Mouse (Mus musculus) hindbrain, embryonic 15.5 days (tissue): ENCODE measurements around the gene Zfp867. TPM values are rescaled to one million over a fixed set of nuclear protein-coding genes. Genes with fewer than 3 reads are reported as not detected.

Experiments
- ATAC-seq: fragments of 200-750 bp; cut with Nextera tagmentation; 2 replicates; pipeline ENCODE4 v1.8.0; 2017; ENCODE audit warnings: low read depth, moderate number of reproducible peaks, moderate TSS enrichment; ENCODE audit not compliant: low FRiP score
- H3K27ac ChIP-seq: fragments of 300-500 bp; sonication (generic); replicated peaks from 2 replicates; pipeline ENCODE4 v1.5.1; 2015; ENCODE audit warnings: mild to moderate bottlenecking, inconsistent platforms
- H3K27me3 ChIP-seq: fragments of 300-500 bp; sonication (generic); 2 replicates; pipeline ENCODE4 v1.6.1; 2015; ENCODE audit warnings: control low read depth, inconsistent platforms
- H3K36me3 ChIP-seq: fragments of 300-500 bp; sonication (generic); 2 replicates; pipeline ENCODE4 v1.6.1; 2015; ENCODE audit warnings: control low read depth, inconsistent platforms
- H3K4me1 ChIP-seq: fragments of 300-500 bp; sonication (generic); replicated peaks from 2 replicates; pipeline ENCODE4 v1.6.1; 2015; ENCODE audit warnings: control low read depth, inconsistent platforms
- H3K4me2 ChIP-seq: fragments of 300-500 bp; sonication (generic); 2 replicates; pipeline ENCODE4 v1.6.1; 2015; ENCODE audit warnings: moderate library complexity, mild to moderate bottlenecking, inconsistent platforms
- H3K4me3 ChIP-seq: fragments of 300-500 bp; sonication (generic); 2 replicates; pipeline ENCODE4 v1.5.1; 2015; ENCODE audit warnings: mild to moderate bottlenecking, inconsistent platforms
- H3K9ac ChIP-seq: fragments of 300-500 bp; sonication (generic); 2 replicates; pipeline ENCODE4 v1.6.1; 2015; ENCODE audit warnings: inconsistent platforms
- H3K9me3 ChIP-seq: fragments of 300-500 bp; sonication (generic); 2 replicates; pipeline ENCODE4 v1.6.1; 2016; ENCODE audit warnings: control low read depth, inconsistent platforms
- WGBS: fragments of 180-500 bp; shearing (Covaris S2); methylation state at CpG from one replicate; pipeline ENCODE4 v1.1.7; 2015; 5-methylcytosine and 5-hydroxymethylcytosine counted together
- polyA plus RNA-seq: library from polyadenylated mRNA; unstranded; fragments of >200 nt; fragmentation: Nextera tagmentation; extraction: Ambion mirVana; gene quantifications from 2 replicates; pipeline ENCODE4 v1.2.1, GENCODE M21; 2015

The Zfp867 gene
- polyA plus RNA-seq, 1 experiment from 2014 or later: 12.6 TPM

DNA sequence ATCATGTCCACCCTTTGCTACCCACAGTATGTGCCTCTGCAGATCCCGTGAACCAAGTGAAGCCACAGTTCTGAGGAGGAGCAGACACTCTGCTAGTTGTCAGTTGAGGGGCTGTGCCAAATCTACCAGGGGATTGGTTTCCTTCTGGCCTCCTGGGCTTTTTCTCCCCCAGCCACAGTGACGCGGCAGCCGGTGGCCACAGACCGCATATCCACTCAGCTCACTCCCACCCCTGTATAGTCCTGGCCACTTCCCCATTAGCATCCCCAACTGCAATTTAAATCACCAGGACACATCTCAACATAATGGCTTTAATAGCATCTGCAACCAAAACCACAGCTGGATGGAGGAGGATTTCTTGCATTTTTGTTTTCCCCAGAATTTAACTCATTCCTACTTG lies 53.6 kb downstream of the Zfp867 start:
- Histone ChIP-seq H3K9ac (no peak overlapping the region), H3K4me2 (no peak overlapping the region), H3K36me3 (peaks cover 53% of the 10 kb centered on the region), H3K27me3 (no peaks in the 10 kb centered on the region), H3K4me3 (no peak overlapping the region), H3K4me1 (no peaks in the 10 kb centered on the region; the same call in 1 of the 2 replicates), H3K27ac (no peak overlapping the region), H3K9me3 (no peaks in the 10 kb centered on the region)
- 93% methylated on average over 5 of the region's 5 CpGs for WGBS
- no peak for ATAC-seq

DNA sequence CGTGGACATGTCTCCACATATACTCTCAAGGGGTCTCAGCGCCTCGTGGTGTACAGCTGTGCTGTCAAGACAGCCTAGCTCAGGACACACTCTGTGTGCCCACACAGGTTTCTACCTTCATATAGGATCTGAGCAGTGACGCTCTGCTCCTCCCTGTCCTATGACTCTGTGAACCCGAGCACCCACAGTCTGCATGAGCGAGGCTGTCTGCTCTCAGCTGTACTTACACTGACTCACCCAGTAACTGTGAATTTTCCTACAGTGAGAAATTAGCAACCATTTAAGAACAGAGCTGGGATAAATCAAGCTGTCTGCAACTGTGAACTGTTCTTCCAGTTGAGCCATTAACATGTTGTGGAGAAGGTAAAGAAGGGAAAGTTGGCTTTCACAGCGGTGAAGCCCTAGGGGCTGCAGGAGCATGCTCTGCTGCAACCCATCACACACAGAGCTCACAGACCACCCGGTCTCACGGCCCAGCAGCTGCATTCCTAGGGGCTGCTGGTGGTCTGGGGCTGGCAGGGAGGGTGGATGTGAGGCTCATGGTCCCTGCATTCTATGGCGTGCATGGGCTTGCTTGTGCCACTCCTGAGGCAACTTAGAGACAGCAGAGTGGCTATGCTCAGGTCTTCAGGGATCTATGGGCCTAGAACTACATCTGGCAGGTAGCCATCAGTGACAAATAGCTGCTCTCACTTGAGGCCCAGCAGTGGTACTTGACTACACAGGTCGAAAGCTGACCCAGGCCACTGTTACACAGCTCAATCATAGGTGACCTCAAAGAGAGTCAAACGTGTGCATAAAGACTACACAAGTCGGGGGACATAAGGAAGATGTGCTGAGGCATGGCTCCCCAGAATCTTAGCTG lies 59.0 kb downstream of the Zfp867 start:
- Histone ChIP-seq H3K27ac (no peak overlapping the region), H3K4me3 (no peak overlapping the region), H3K36me3 (peaks cover 27% of the 10 kb centered on the region), H3K4me2 (no peak overlapping the region), H3K27me3 (no peaks in the 10 kb centered on the region), H3K9ac (no peak overlapping the region), H3K4me1 (peaks cover 8% of the 10 kb centered on the region), H3K9me3 (no peaks in the 10 kb centered on the region)
- WGBS: 89% methylated on average over 13 of the region's 13 CpGs
- no peak for ATAC-seq

DNA sequence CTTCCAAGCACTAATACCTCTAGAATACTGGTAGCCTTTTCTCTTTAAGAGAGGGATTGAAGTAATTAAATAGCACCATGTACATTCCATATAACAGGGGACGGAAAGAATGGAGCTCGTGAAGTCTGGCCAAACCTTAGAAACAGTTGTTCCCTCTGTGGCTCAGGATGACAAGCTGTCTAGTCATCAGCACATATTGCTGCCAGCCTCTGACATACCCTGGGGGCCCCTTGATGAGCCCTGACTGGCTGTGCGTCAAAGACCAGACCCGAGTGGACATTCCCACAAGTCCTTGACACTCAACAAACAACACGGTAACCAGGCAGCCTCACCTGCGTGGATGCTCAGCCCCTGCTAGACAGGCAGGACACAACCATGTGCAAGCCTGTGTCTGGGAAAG lies 60.2 kb downstream of the Zfp867 start:
- H3K36me3 ChIP-seq: peaks cover 33% of the 10 kb centered on the region
- no peak overlapping the region for H3K9ac ChIP-seq
- H3K9me3 ChIP-seq: no peaks in the 10 kb centered on the region
- no peak for ATAC-seq
- 65% methylated on average over 6 of the region's 6 CpGs for WGBS
- H3K27ac ChIP-seq: 0 out of 2 replicates have a peak overlapping the region, but pooled peaks have one; percentile 25
- H3K4me1 ChIP-seq: peaks cover 8% of the 10 kb centered on the region
- H3K4me3 ChIP-seq: no peak overlapping the region
- no peak overlapping the region for H3K4me2 ChIP-seq
- H3K27me3 ChIP-seq: no peaks in the 10 kb centered on the region

Other genes starting within 250 kb of the Zfp867 start
- gene Arf1, start 244.2 kb downstream of the Zfp867 start, polyA plus RNA-seq: 620 and 653 TPM in 2 replicates
- gene Wnt3a, start 181.7 kb downstream of the Zfp867 start, polyA plus RNA-seq: 0.94 and 1.5 TPM in 2 replicates
- 3.5 and 4.1 TPM in 2 replicates for gene Wnt9a, start 165.5 kb downstream of the Zfp867 start, polyA plus RNA-seq
- not detected in 2 replicates for gene Prss38, start 96.8 kb downstream of the Zfp867 start, polyA plus RNA-seq
- 18.2 and 18.8 TPM in 2 replicates for gene Jmjd4, start 22.4 kb downstream of the Zfp867 start, polyA plus RNA-seq
- gene Snap47, start 21.3 kb downstream of the Zfp867 start, polyA plus RNA-seq: 534 and 558 TPM in 2 replicates
- 13.9 and 14.7 TPM in 2 replicates for gene Zkscan17, start 54.3 kb upstream of the Zfp867 start, polyA plus RNA-seq
- 0.23 and 0.25 TPM in 2 replicates for gene Nlrp3, start 69.1 kb upstream of the Zfp867 start, polyA plus RNA-seq
- gene Olfr222, start 103.8 kb upstream of the Zfp867 start, polyA plus RNA-seq: not detected in 2 replicates
- gene Olfr223, start 120.8 kb upstream of the Zfp867 start, polyA plus RNA-seq: not detected in 2 replicates
- gene Mprip, start 188.8 kb upstream of the Zfp867 start, polyA plus RNA-seq: 78.7 and 80.4 TPM in 2 replicates